ENCODE assay signal across 8 mouse cellular contexts in the genomic region with DNA sequence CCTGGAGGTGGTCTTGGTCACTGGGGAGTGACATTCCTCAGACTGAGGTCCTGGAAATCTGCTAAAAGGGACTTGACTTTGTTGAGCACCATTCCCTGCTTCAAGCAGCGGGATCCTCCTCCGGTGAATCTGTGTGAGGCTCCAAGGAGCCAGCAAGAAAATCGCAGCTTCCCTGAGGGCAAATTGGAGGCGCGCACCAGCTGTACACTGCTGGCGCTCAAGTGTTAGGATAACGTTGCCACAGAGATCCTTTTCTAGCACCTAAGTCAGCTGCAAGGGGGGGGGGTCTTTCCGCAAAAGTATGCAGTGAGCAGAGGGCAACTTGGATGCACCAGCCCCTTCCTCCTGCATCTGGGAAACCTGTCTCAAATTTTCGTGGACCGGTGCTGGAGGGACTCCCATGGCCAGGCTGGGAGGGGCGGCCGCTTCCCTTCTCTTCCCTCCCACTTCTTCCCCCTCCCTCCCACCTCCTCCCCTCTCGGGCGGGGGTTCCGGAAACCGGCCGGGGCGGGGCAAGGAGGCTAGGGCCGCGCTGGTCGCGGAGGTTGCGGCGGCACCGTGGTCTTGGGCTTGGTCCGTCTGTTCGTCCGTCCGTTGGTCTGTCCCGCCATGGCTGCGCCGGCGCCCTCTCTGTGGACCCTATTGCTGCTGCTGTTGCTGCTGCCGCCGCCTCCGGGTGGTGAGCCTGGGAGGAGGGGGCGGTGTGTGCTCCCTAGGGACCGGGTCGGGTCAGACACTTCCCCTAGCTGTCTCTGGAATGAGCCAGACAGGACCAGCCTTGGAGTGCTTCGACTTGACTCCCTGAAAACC. TPM values are rescaled to one million over a fixed set of nuclear protein-coding genes. Genes with fewer than 3 reads are reported as not detected.
DNase-seq lines count a peak whose midpoint lies in the region; ATAC-seq and TF ChIP-seq lines count a peak whose summit lies in the region.

A gene (plus strand): TSS at position 480 of the 810 bp plus-strand sequence.

- peak; percentile 81 to 89 for DNase-seq in adrenal gland, adult 18-20 months (ENCODE audit: low spot score in 2 of 2)
- DNase-seq in kidney, postnatal 14 days, result peak; percentile 89
- DNase-seq in lung, adult 2 months, result peak; percentile 86
- DNase-seq in urinary bladder, postnatal 36 days (ENCODE audit: low spot score in 2 of 2), result peak; percentile 72 to 83

- H3K4me3 ChIP-seq in erythroblast, embryonic 14.5 days (replicated peaks), result peak within 1 kb of the TSS; percentile 59
- H3K4me3 ChIP-seq in heart, embryonic 16.5 days (ENCODE audit: low read length), result peak within 1 kb of the TSS; percentile 77
- peak within 1 kb of the TSS; percentile 87 for H3K4me3 ChIP-seq in lung, adult 2 months (replicated peaks; ENCODE audit: extremely low read depth, low read depth, low read length)
- H3K4me3 ChIP-seq in neural tube, embryonic 14.5 days (ENCODE audit: low read depth, low read length), result peak within 1 kb of the TSS; percentile 52

- ATAC-seq in CD4-positive, CD25-positive, alpha-beta regulatory T cell, adult 4 months, result peak; percentile 87
- ATAC-seq in heart, embryonic 16.5 days (replicated peaks; ENCODE audit: extremely low read depth, insufficient read depth, low FRiP score), result peak; percentile 88
- peak; percentile 79 for ATAC-seq in neural tube, embryonic 14.5 days (ENCODE audit: low read depth)

- peak; percentile 93 for TF ChIP-seq POLR2A in lung, adult 2 months (IDR thresholded peaks at IDR 0.05; ENCODE audit: borderline replicate concordance, extremely low read depth, low read depth, low read length)

- under 1% methylated on average over 40 of the region's 40 CpGs for WGBS in heart, embryonic 16.5 days
- 1% methylated on average over 39 of the region's 40 CpGs for WGBS in lung, adult 2 months
- under 1% methylated on average over 37 of the region's 40 CpGs for WGBS in neural tube, embryonic 14.5 days

- TF ChIP-seq CTCF in lung, adult 2 months (IDR thresholded peaks at IDR 0.05; ENCODE audit: insufficient read depth, low read length), result no peak

- H3K9ac ChIP-seq in heart, embryonic 16.5 days (ENCODE audit: low read length), result peak within 1 kb of the TSS; percentile 85
- H3K9ac ChIP-seq in neural tube, embryonic 14.5 days (replicated peaks; ENCODE audit: low read depth, low read length), result peak within 1 kb of the TSS; percentile 56

- H3K36me3 ChIP-seq in erythroblast, embryonic 14.5 days (ENCODE audit: control insufficient read depth), result no peaks in the 10 kb centered on the region
- H3K36me3 ChIP-seq in heart, embryonic 16.5 days (ENCODE audit: control insufficient read depth, insufficient read depth), result no peaks in the 10 kb centered on the region
- no peaks in the 10 kb centered on the region for H3K36me3 ChIP-seq in neural tube, embryonic 14.5 days (ENCODE audit: control insufficient read depth, insufficient read depth, low read length)

- H3K27ac ChIP-seq in heart, embryonic 16.5 days (ENCODE audit: low read length), result peak within 1 kb of the TSS; percentile 82
- no peak within 1 kb of the TSS for H3K27ac ChIP-seq in neural tube, embryonic 14.5 days (ENCODE audit: low read depth, low read length)

- peaks cover 22% of the 10 kb centered on the region for H3K27me3 ChIP-seq in erythroblast, embryonic 14.5 days (ENCODE audit: control insufficient read depth)
- H3K27me3 ChIP-seq in heart, embryonic 16.5 days (ENCODE audit: control insufficient read depth, insufficient read depth, low read length), result no peaks in the 10 kb centered on the region
- no peaks in the 10 kb centered on the region for H3K27me3 ChIP-seq in neural tube, embryonic 14.5 days (ENCODE audit: control insufficient read depth, insufficient read depth, low read length)

- H3K9me3 ChIP-seq in erythroblast, embryonic 14.5 days (ENCODE audit: control insufficient read depth, low read length), result no peaks in the 10 kb centered on the region
- no peaks in the 10 kb centered on the region for H3K9me3 ChIP-seq in heart, embryonic 16.5 days (replicated peaks; ENCODE audit: control insufficient read depth, low read length)
- no peaks in the 10 kb centered on the region for H3K9me3 ChIP-seq in neural tube, embryonic 14.5 days (ENCODE audit: control insufficient read depth, low read length)

- peak within 1 kb of the TSS; percentile 81 for H3K4me2 ChIP-seq in heart, embryonic 16.5 days (ENCODE audit: low read depth, low read length)
- H3K4me2 ChIP-seq in neural tube, embryonic 14.5 days (ENCODE audit: low read depth, low read length), result peak within 1 kb of the TSS; percentile 76

- H3K4me1 ChIP-seq in erythroblast, embryonic 14.5 days (ENCODE audit: control insufficient read depth), result peaks cover 14% of the 10 kb centered on the region
- H3K4me1 ChIP-seq in heart, embryonic 16.5 days (ENCODE audit: control insufficient read depth, insufficient read depth, low read length), result peaks cover 22% of the 10 kb centered on the region
- H3K4me1 ChIP-seq in lung, adult 2 months (ENCODE audit: control insufficient read depth, insufficient read depth, low read length), result peaks cover 18% of the 10 kb centered on the region
- H3K4me1 ChIP-seq in neural tube, embryonic 14.5 days (ENCODE audit: control insufficient read depth, insufficient read depth, low read length), result 0 out of 2 replicates have a peak, but pooled peaks cover 5% of the 10 kb centered on the region

RNA-seq across cellular contexts. Expression of the gene that starts here (rescaled TPM):
- 1,000 to 10,000 TPM; 3,771 to 6,921 TPM for polyA plus RNA-seq in CD4-positive, CD25-positive, alpha-beta regulatory T cell, adult 4 months (2017; shearing (Covaris generic))
- total RNA-seq in adrenal gland, adult 18-20 months (2021), result 100 to 1,000 TPM; 126 to 137 TPM
- polyA plus RNA-seq in erythroblast, embryonic 14.5 days (2012), result 2.0 and 2.6 TPM in 2 replicates
- polyA plus RNA-seq in heart, embryonic 16.5 days (2015; fragmentation: Nextera tagmentation; extraction: Ambion mirVana), result 75.4 and 84.5 TPM in 2 replicates
- 918 and 1,083 TPM in 2 replicates for polyA plus RNA-seq in lung, adult 2 months (2012; rRNA removed)
- 55.4 TPM in 2 replicates for polyA plus RNA-seq in neural tube, embryonic 14.5 days (2014; fragmentation: Nextera tagmentation; extraction: Ambion mirVana)

Comparison
In these comparisons a context has a peak if more than half of its experiments do, and no peak if none do; other contexts are left out.
1. RNA of the gene that starts here (polyA plus RNA-seq): 3,771 to 6,921 TPM in CD4-positive, CD25-positive, alpha-beta regulatory T cell, adult 4 months, 918 to 1,083 TPM in lung, adult 2 months, 75.4 to 84.5 TPM in heart, embryonic 16.5 days and 55.4 TPM in neural tube, embryonic 14.5 days; 2.0 to 2.6 TPM in erythroblast, embryonic 14.5 days; every median in the first group is over 10 times any median in the second.
2. RNA of the gene that starts here (polyA plus RNA-seq): 3,771 to 6,921 TPM in CD4-positive, CD25-positive, alpha-beta regulatory T cell, adult 4 months and 918 to 1,083 TPM in lung, adult 2 months; 75.4 to 84.5 TPM in heart, embryonic 16.5 days and 55.4 TPM in neural tube, embryonic 14.5 days; every median in the first group is over 10 times any median in the second.
3. Peak in every context shown above with its lines, with median percentiles within 50 percentile points of each other: ATAC-seq, DNase-seq and H3K4me3 ChIP-seq.